Mouse (Mus musculus) G1E (cell line): Measurements from ENCODE around the gene Shb.

ENCODE experiments used
- CTCF ChIP-seq: IDR thresholded peaks from 2 replicates; pipeline ENCODE4 v1.5.1; 2012; ENCODE audit warnings: low read depth, low read length, inconsistent platforms, mixed read lengths
- TAL1 ChIP-seq: conservative IDR thresholded peaks from 2 replicates; pipeline ENCODE4 v1.6.1; 2012; ENCODE audit warnings: low read depth, low read length, inconsistent platforms, mixed read lengths

DNA sequence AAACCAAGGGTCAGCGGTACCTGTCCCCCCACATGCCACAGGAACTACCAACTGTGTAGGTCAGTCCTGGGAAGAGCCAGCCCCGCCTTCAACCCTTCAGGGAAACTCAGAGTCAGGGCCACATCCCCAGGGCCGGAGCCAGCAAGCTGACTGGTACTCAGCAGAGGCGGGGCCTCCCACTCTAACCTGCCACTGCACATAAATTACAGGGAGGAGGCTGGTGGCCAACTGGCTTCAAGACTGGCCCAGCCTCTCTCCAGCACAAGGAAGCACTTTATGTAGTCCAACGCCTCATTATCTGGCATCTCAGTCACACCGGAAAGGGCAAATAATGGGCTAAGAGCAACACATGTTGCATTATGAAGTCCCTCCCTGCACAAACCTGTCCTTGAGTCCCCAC lies 22.1 kb downstream of the Shb start:
- TF ChIP-seq CTCF (no peak), TAL1 (no peak)
